Mouse (Mus musculus): ENCODE results near the gene Slc25a25. TPM values are rescaled to one million over a fixed set of nuclear protein-coding genes. Genes with fewer than 3 reads are reported as not detected.

The Slc25a25 gene
- polyA plus RNA-seq, 1 experiment from 2014 or later: 22.9 TPM

DNA sequence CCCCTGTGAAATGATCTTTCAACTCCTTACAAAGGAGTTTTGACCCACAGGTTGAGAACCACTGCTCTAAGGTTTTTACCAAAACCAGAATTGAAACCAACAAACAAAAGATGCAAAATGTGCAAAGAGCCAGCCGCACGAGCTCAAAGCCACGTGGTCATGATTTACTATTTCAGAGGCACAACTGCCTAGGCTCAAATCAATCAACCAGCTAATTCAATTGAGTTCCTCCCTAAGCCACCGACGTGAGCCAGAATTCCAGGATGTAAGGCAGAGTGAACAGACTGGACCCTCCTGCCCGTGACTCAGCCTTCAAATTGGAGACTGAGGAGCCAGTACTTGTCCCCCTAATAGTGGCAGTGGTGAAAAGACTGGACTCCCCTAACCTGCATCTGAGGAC lies 12.1 kb downstream of the Slc25a25 start:
- 57% methylated on average over 6 of the region's 6 CpGs for whole genome bisulfite sequencing
- peaks cover 17% of the 10 kb centered on the region for H3K4me1 ChIP-seq
- H3K9ac ChIP-seq: no peak overlapping the region
- no peaks in the 10 kb centered on the region for H3K9me3 ChIP-seq
- H3K4me2 ChIP-seq (replicated peaks): no peak overlapping the region
- H3K27ac ChIP-seq: no peak overlapping the region
- H3K27me3 ChIP-seq: no peaks in the 10 kb centered on the region
- ATAC-seq (ENCODE audit: low FRiP score, low read depth): no peak
- H3K36me3 ChIP-seq: peaks cover 6% of the 10 kb centered on the region; the same call in 1 of the 2 replicates
- H3K4me3 ChIP-seq: no peak overlapping the region

DNA sequence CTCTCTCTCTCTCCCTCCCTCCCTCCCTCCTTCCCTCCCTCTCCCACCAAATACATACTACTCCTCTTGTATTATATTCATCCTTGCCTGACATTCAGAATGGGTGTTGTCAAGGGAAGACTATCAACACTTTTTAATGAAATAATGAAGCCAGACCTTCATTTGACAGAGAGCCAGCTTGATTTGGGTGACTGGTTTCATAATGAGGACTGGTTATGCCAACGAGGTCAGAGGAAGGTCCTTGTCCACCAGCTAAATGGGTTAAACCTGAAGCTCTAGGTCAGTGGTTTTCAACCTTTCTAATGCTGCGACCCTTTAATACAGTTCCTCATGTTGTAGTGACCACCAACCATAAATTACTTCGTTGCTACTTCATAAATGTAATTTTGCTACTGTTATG lies 12.5 kb downstream of the Slc25a25 start:
- 81% methylated on average over 3 of the region's 3 CpGs for WGBS

DNA sequence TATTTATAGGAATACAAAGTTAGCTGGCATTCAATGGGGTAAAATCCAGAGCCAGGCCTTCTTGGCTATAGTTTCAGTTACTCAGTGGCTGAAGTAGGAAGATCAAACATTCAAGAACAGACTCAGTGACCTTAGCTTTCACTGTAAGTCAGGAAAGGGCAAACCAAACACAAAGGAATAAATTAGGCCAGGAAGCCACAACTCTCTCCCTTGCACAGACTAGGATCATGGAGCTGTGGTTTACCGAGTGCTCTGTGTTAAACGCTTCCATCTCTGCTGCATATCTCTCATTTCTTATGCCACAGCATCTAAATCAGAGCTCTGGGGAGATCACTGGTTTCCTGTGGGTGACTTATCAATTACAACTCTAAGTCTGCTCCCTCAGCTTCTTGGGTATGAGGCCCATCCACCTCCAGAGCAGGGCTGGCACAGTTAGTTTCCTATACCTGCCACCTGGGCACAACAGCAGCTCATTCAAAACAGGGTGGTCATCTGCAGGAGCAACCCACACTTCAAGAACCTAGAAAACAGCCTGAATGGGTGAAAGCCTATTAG lies 13.6 kb downstream of the Slc25a25 start:
- H3K4me2 ChIP-seq (replicated peaks): no peak overlapping the region
- H3K9me3 ChIP-seq: no peaks in the 10 kb centered on the region
- no peaks in the 10 kb centered on the region; the same call in 1 of the 2 replicates for H3K36me3 ChIP-seq
- H3K9ac ChIP-seq: no peak overlapping the region
- WGBS: 81% methylated on average over 2 of the region's 2 CpGs
- H3K27me3 ChIP-seq: no peaks in the 10 kb centered on the region
- H3K4me1 ChIP-seq: peaks cover 17% of the 10 kb centered on the region
- no peak for ATAC-seq (ENCODE audit: low FRiP score, low read depth)
- H3K4me3 ChIP-seq: no peak overlapping the region
- peak overlapping the region; percentile 59 for H3K27ac ChIP-seq

More for the DNA sequence above, 12.5 kb downstream of the Slc25a25 start:
- no peak overlapping the region for H3K4me2 ChIP-seq (replicated peaks)
- no peak overlapping the region for H3K4me3 ChIP-seq
- no peaks in the 10 kb centered on the region for H3K27me3 ChIP-seq
- no peak for ATAC-seq (ENCODE audit: low FRiP score, low read depth)
- H3K4me1 ChIP-seq: peaks cover 17% of the 10 kb centered on the region
- H3K9ac ChIP-seq: no peak overlapping the region
- 0 out of 2 replicates have a peak, but pooled peaks cover 2% of the 10 kb centered on the region for H3K36me3 ChIP-seq
- no peaks in the 10 kb centered on the region for H3K9me3 ChIP-seq
- H3K27ac ChIP-seq: no peak overlapping the region

DNA sequence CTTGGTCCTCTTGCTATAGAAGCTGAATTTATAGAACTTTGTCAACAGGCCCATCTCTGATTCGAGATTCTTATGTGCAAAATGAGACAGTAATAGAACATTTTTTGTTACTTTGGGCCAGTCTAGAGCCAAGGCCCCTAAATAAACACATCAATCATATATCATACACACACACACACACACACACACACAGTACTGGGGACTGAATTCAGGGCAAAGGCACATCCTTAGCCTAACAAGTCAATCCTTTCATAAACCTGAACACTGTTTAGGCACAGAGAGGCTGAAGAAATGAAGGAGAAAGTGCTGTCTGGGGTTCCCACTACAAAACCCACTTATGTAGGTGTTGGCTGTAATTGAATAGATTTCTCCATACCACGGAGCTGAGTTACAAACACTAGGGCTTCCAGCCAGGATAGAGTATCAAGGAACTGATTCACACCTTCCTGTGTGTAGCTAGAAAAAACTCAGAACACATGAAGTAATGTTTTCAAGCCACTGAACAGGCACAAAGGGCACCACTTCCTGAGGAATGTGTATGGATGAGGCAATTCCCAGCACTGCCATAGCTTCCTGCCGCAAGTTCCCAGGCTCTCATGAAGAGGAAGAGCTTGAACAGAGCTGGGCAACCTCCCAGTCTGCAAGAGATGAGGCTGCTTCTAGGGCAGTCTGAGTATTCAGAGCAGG lies 14.4 kb downstream of the Slc25a25 start:
- no peak for ATAC-seq (ENCODE audit: low FRiP score, low read depth)
- Histone ChIP-seq H3K4me2 (replicated peaks) (no peak overlapping the region), H3K27ac (peak overlapping the region; percentile 59), H3K27me3 (no peaks in the 10 kb centered on the region), H3K36me3 (no peaks in the 10 kb centered on the region; the same call in 1 of the 2 replicates), H3K4me3 (no peak overlapping the region), H3K9ac (peak overlapping the region; percentile 21; the same call in 1 of the 2 replicates), H3K4me1 (peaks cover 17% of the 10 kb centered on the region), H3K9me3 (no peaks in the 10 kb centered on the region)
- whole genome bisulfite sequencing: 66% methylated on average over 3 of the region's 3 CpGs

DNA sequence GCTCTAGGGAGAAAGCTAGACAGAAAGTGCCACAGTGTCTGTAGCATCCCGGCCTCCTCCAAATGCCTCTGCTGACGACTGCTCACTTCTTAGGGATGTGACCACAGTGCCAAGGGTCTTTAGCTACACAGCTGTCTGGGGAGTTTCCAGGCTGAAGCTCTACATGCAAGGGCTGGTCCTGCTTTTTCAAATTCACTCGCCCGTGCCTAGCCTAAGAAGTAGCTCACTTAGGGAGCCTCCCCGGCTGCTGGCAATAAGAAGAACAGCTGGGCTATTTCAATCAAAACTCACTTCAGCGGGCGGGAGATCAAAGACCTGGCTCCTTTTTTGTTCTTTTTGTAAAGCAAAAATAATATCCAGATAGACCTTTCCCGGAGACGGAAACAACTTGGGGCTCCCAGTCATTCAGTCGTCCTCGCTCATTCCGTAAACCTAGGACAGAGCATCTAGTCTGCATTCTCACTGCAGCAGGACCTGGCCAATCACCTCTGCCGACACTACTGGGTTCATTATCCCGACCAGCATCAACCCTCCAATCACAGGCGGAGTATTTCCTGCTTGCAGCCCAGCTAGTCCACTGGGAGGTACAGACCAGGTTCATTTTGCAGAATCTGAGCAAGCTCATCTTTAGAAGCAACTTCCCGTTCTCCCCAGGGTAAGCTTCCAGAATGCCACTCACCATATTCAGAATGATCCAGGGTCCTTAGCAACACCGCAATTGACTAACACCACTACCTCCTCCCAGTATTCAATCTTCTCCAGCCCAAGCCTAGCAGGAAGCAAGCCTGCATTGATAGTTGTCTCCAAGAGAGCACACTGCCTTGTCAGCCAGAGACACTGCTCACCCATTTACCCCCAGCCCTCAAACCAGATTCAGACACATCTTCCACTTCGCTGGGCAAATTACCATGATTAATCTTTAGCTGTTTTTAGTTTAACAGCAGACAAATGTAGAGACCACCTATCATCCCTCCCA lies 20.3 kb downstream of the Slc25a25 start:
- Histone ChIP-seq H3K36me3 (no peaks in the 10 kb centered on the region; the same call in 1 of the 2 replicates), H3K27me3 (no peaks in the 10 kb centered on the region), H3K4me3 (peak overlapping the region; percentile 54), H3K4me1 (peaks cover 42% of the 10 kb centered on the region), H3K9ac (peak overlapping the region; percentile 77), H3K27ac (peak overlapping the region; percentile 82), H3K9me3 (no peaks in the 10 kb centered on the region), H3K4me2 (replicated peaks) (peak overlapping the region; percentile 84)
- peak; percentile 96 for ATAC-seq (ENCODE audit: low FRiP score, low read depth)
- WGBS: 7% methylated on average over 18 of the region's 18 CpGs

DNA sequence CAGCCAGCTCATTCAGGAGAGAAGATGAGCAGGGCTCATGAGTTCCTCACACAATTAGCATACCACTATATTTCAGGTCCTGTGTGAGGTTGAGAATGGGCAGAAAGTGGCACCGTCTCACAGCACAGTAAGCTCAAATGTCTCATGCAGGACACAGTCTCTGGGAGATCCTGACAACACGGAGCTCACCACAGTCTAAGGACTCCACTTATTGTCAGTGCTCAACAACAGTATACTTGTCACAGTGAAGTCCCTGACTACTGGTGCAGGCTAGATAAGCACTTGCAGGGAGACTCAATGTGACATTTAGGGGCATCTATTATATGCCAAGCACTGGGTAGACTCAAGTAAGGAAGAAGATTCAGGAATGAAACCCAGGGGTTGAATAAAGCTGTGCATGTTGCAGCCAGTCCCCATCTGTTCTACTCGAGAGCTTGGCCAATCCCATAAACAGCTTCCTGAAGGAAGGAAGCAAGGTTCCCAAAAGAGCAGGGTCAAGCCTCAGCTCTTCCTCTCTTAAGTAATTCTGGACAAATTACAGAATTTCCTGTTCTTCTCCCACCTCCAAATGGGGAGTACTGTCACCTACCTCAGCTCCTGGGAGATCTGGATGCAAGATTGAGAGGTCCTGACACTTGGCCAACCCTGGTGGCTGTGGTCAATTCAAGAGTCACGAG lies 21.9 kb downstream of the Slc25a25 start:
- no peak for ATAC-seq (ENCODE audit: low FRiP score, low read depth)
- no peaks in the 10 kb centered on the region for H3K27me3 ChIP-seq
- H3K4me3 ChIP-seq: 0 out of 2 replicates have a peak overlapping the region, but pooled peaks have one; percentile 54
- H3K9ac ChIP-seq: no peak overlapping the region
- WGBS: 71% methylated on average over 4 of the region's 4 CpGs
- no peak overlapping the region for H3K27ac ChIP-seq
- H3K36me3 ChIP-seq: no peaks in the 10 kb centered on the region; the same call in 1 of the 2 replicates
- peak overlapping the region; percentile 84 for H3K4me2 ChIP-seq (replicated peaks)
- H3K4me1 ChIP-seq: peaks cover 56% of the 10 kb centered on the region
- no peaks in the 10 kb centered on the region for H3K9me3 ChIP-seq

DNA sequence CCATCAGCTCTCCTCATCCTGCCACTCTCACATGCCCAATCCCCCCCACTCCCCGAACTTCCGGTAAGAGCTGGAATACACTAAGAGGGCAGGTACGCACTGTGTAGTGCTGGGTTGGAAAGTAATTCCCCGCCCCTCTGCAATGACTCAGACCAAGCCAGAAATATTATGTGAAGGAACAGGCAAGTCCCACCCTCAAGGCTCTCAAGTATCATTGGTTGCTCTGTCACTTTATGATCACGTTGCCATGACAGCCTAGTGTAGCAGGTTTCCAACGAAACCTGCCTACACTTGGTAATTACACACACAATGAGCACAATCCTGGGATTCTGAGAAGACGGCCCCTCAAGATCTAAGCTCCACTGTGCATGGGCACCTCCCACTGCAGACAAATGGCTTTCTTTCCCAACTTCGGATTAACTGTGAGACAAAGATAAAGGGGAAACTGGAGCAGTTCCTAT lies 23.0 kb downstream of the Slc25a25 start:
- Histone ChIP-seq H3K27ac (peak overlapping the region; percentile 56), H3K9ac (peak overlapping the region; percentile 43; the same call in 1 of the 2 replicates), H3K4me1 (peaks cover 65% of the 10 kb centered on the region), H3K4me3 (no peak overlapping the region), H3K9me3 (no peaks in the 10 kb centered on the region), H3K36me3 (no peaks in the 10 kb centered on the region), H3K27me3 (no peaks in the 10 kb centered on the region), H3K4me2 (replicated peaks) (peak overlapping the region; percentile 84)
- ATAC-seq (ENCODE audit: low FRiP score, low read depth): peak; percentile 45; the same call in 1 of the 2 replicates
- WGBS: 29% methylated on average over 8 of the region's 8 CpGs

DNA sequence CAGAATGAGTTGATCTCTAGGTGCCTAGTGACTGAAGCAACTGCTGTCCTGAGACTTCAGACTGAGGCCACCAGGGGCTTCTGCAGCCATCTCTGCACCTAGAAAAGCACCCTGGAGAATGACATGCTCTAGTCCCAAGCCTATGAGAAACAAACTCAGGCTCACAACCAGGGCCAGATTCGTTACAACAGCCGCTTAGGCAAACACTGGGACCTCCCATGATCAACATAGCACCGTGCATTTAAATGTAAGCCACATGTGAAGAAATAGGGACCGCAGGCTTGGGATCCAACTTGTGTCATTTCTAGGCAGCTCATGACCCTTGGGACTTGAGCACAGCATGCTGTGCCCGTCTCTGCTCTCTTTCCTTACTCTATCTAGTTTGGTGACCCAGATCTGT lies 23.5 kb downstream of the Slc25a25 start:
- peaks cover 70% of the 10 kb centered on the region for H3K4me1 ChIP-seq
- H3K9ac ChIP-seq: no peak overlapping the region
- H3K4me3 ChIP-seq: no peak overlapping the region
- no peaks in the 10 kb centered on the region for H3K9me3 ChIP-seq
- ATAC-seq (ENCODE audit: low FRiP score, low read depth): no peak
- no peak overlapping the region for H3K27ac ChIP-seq
- H3K4me2 ChIP-seq (replicated peaks): peak overlapping the region; percentile 84; the same call in 1 of the 2 replicates
- 71% methylated on average over 5 of the region's 5 CpGs for WGBS
- H3K27me3 ChIP-seq: no peaks in the 10 kb centered on the region
- no peaks in the 10 kb centered on the region for H3K36me3 ChIP-seq

DNA sequence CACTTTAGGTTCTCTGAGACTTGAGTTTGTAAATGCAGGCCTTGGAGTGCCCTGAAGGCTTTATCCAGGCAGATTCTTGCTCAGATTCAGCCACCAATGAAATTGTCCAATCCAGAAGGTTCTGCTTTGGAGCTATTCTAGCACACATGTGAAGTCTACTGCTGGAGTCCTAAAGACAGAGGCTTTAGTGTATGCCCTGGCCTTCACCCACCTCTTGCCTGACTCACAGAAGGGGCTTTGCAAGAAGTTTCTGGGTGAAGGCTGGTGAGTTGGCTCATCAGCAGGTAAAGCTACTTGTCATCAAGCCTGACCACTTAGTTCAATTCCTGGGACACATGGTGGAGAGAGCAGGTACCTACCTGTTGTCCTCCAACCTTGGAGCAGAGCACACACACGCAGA lies 25.1 kb downstream of the Slc25a25 start:
- ATAC-seq (ENCODE audit: low FRiP score, low read depth): no peak
- H3K4me3 ChIP-seq: no peak overlapping the region
- H3K27ac ChIP-seq: no peak overlapping the region
- no peaks in the 10 kb centered on the region for H3K27me3 ChIP-seq
- no peak overlapping the region for H3K4me2 ChIP-seq (replicated peaks)
- H3K9ac ChIP-seq: no peak overlapping the region
- peaks cover 75% of the 10 kb centered on the region for H3K4me1 ChIP-seq
- H3K9me3 ChIP-seq: no peaks in the 10 kb centered on the region
- 94% methylated on average over 1 of the region's 1 CpGs for whole genome bisulfite sequencing
- peaks cover 1% of the 10 kb centered on the region; the same call in 1 of the 2 replicates for H3K36me3 ChIP-seq

GRCm38 (mm10) chr2:32425568-32425967 lies 25.7 kb downstream of the Slc25a25 start:
- Histone ChIP-seq H3K27me3 (no peaks in the 10 kb centered on the region), H3K4me3 (no peak overlapping the region), H3K36me3 (peaks cover 7% of the 10 kb centered on the region), H3K27ac (no peak overlapping the region; the same call in 1 of the 2 replicates), H3K9ac (no peak overlapping the region), H3K9me3 (no peaks in the 10 kb centered on the region), H3K4me2 (replicated peaks) (no peak overlapping the region), H3K4me1 (peaks cover 72% of the 10 kb centered on the region)
- ATAC-seq (ENCODE audit: low FRiP score, low read depth): no peak
- WGBS: 71% methylated on average over 5 of the region's 5 CpGs

- no peak overlapping the region for H3K4me3 ChIP-seq
- H3K36me3 ChIP-seq: peaks cover 15% of the 10 kb centered on the region
- WGBS: 43% methylated on average over 3 of the region's 3 CpGs
- ATAC-seq (ENCODE audit: low FRiP score, low read depth): no peak
- H3K4me2 ChIP-seq (replicated peaks): peak overlapping the region; percentile 78; the same call in 1 of the 2 replicates
- H3K27me3 ChIP-seq: no peaks in the 10 kb centered on the region
- no peak overlapping the region for H3K9ac ChIP-seq
- no peaks in the 10 kb centered on the region for H3K9me3 ChIP-seq
- peaks cover 64% of the 10 kb centered on the region for H3K4me1 ChIP-seq
- H3K27ac ChIP-seq: peak overlapping the region; percentile 84; the same call in 1 of the 2 replicates
Observed at GRCm38 (mm10) chr2:32424796-32425195, 26.4 kb downstream of the Slc25a25 start.
